Mouse (Mus musculus) testis, postnatal 10 days (tissue): ENCODE data around the gene Prok2.

Experiments
- DNase-seq: peaks from one replicate; pipeline ENCODE4 v3.0.0; 2021; ENCODE audit warnings: low spot score

The Prok2 gene

GRCm38 (mm10) chr6:99692206-99692915 lies 33.8 kb downstream of the Prok2 start, which contains the start of gene Gpr27:
Gpr27 (plus strand) TSS chr6:99692679.
- DNase-seq: peak; percentile 62

- DNase-seq: no peak
Measured at GRCm38 (mm10) chr6:99691666-99692205, 34.5 kb downstream of the Prok2 start.

GRCm38 (mm10) chr6:99688513-99688912 lies 37.7 kb downstream of the Prok2 start:
- DNase-seq: no peak

GRCm38 (mm10) chr6:99684899-99685298 lies 41.3 kb downstream of the Prok2 start:
- DNase-seq: no peak

- DNase-seq: no peak
Measured at GRCm38 (mm10) chr6:99683974-99684373, 42.2 kb downstream of the Prok2 start.

- no peak for DNase-seq
Measured at GRCm38 (mm10) chr6:99678108-99678507, 48.1 kb downstream of the Prok2 start.

GRCm38 (mm10) chr6:99677325-99677724 lies 48.9 kb downstream of the Prok2 start:
- DNase-seq: no peak

- DNase-seq: no peak
Measured at GRCm38 (mm10) chr6:99674482-99674881, 51.7 kb downstream of the Prok2 start.

GRCm38 (mm10) chr6:99671768-99672167 lies 54.4 kb downstream of the Prok2 start:
- DNase-seq: no peak

GRCm38 (mm10) chr6:99670481-99671119 lies 55.6 kb downstream of the Prok2 start:
- peak; percentile 68 for DNase-seq

- DNase-seq: no peak
Measured at GRCm38 (mm10) chr6:99669481-99670325, 56.5 kb downstream of the Prok2 start.

- DNase-seq: no peak
Measured at GRCm38 (mm10) chr6:99667290-99667689, 58.9 kb downstream of the Prok2 start.

GRCm38 (mm10) chr6:99666318-99667171 lies 59.6 kb downstream of the Prok2 start, which contains the start of the genes Eif4e3 and Gm20696:
Eif4e3 (minus strand) TSS chr6:99666771.
Gm20696 (minus strand) TSS chr6:99666797.
- peak; percentile 60 for DNase-seq

- no peak for DNase-seq
Measured at GRCm38 (mm10) chr6:99665457-99666317, 60.5 kb downstream of the Prok2 start.

GRCm38 (mm10) chr6:99663232-99663631 lies 63.0 kb downstream of the Prok2 start:
- DNase-seq: no peak
